ENCODE assay signal across 13 mouse cellular contexts in genomic region chr11:118728797-118729196, GRCm38 (mm10).
DNase-seq lines count a peak whose midpoint lies in the region; ATAC-seq and TF ChIP-seq lines count a peak whose summit lies in the region.
"Had no signal": no experiment of that assay in that cellular context is flagged by ENCODE, and none has a peak within 500 bp of the region (broad histone marks: within the 10 kb centered on the region; RNA-seq: fewer than 3 reads in every experiment).

No protein-coding gene starts in this region.

- H3K4me1 ChIP-seq in forebrain, embryonic 12.5 days: peaks cover 32% of the 10 kb centered on the region
- H3K4me1 ChIP-seq in forebrain, embryonic 15.5 days: peaks cover 23% of the 10 kb centered on the region
- peaks cover 15% of the 10 kb centered on the region for H3K4me1 ChIP-seq in liver, postnatal 0 days (ENCODE audit: insufficient read depth)

- no peak for ATAC-seq in forebrain, embryonic 12.5 days (ENCODE audit: low FRiP score)
- no peak for ATAC-seq in forebrain, embryonic 15.5 days (replicated peaks)
- no peak for ATAC-seq in liver, postnatal 0 days
- ATAC-seq: activated CD4-positive, CD25-positive, alpha-beta regulatory T cell, adult 4 months had no signal

- no peak for TF ChIP-seq EP300 in liver, postnatal 0 days (IDR thresholded peaks at IDR 0.05; ENCODE audit: low read depth)

- no peak for TF ChIP-seq CTCF in liver, postnatal 0 days (IDR thresholded peaks at IDR 0.05; ENCODE audit: low read depth)

- no peak overlapping the region for H3K4me3 ChIP-seq in forebrain, embryonic 12.5 days (replicated peaks)
- H3K4me3 ChIP-seq in forebrain, embryonic 15.5 days: no peak overlapping the region
- no peak overlapping the region for H3K4me3 ChIP-seq in liver, postnatal 0 days (ENCODE audit: low read depth, low read length)

- no peak overlapping the region for H3K4me2 ChIP-seq in forebrain, embryonic 12.5 days
- no peak overlapping the region for H3K4me2 ChIP-seq in forebrain, embryonic 15.5 days (replicated peaks)
- no peak overlapping the region for H3K4me2 ChIP-seq in liver, postnatal 0 days (ENCODE audit: low read depth, low read length)
- H3K4me2 ChIP-seq: liver, embryonic 11.5 days had no signal

- 0 out of 2 replicates have a peak overlapping the region, but pooled peaks have one; percentile 12 for H3K9ac ChIP-seq in forebrain, embryonic 12.5 days
- no peak overlapping the region for H3K9ac ChIP-seq in forebrain, embryonic 15.5 days (replicated peaks)
- H3K9ac ChIP-seq in liver, postnatal 0 days (replicated peaks): no peak overlapping the region

- no peaks in the 10 kb centered on the region for H3K27me3 ChIP-seq in forebrain, embryonic 12.5 days
- no peaks in the 10 kb centered on the region for H3K27me3 ChIP-seq in forebrain, embryonic 15.5 days
- no peaks in the 10 kb centered on the region for H3K27me3 ChIP-seq in liver, postnatal 0 days (ENCODE audit: insufficient read depth, low read length)

- H3K27ac ChIP-seq in forebrain, embryonic 12.5 days: 0 out of 2 replicates have a peak overlapping the region, but pooled peaks have one; percentile 25
- no peak overlapping the region for H3K27ac ChIP-seq in forebrain, embryonic 15.5 days (replicated peaks)
- H3K27ac ChIP-seq in liver, postnatal 0 days (ENCODE audit: low read depth): peak overlapping the region; percentile 29; the same call in 1 of the 2 replicates
- H3K27ac ChIP-seq: macrophage had no signal

- 68% methylated on average over 12 of the region's 12 CpGs for WGBS in forebrain, embryonic 12.5 days
- 62% methylated on average over 12 of the region's 12 CpGs for WGBS in forebrain, embryonic 15.5 days
- 61% methylated on average over 12 of the region's 12 CpGs for WGBS in liver, postnatal 0 days (ENCODE audit: insufficient replicate concordance)

- no peaks in the 10 kb centered on the region for H3K36me3 ChIP-seq in forebrain, embryonic 12.5 days (replicated peaks)
- no peaks in the 10 kb centered on the region for H3K36me3 ChIP-seq in forebrain, embryonic 15.5 days
- H3K36me3 ChIP-seq in liver, postnatal 0 days (replicated peaks; ENCODE audit: insufficient read depth, low read length): no peaks in the 10 kb centered on the region

- DNase-seq in liver, postnatal 0 days: no peak
- DNase-seq in liver: no peak
- peak; percentile 17 for DNase-seq in retina, embryonic 14.5 days (ENCODE audit: low spot score)
- DNase-seq in retina, postnatal 1 day: no peak
- no peak for DNase-seq in left cerebral cortex, postnatal 25 days (ENCODE audit: low spot score in 2 of 2)
- no peak for DNase-seq in left cerebral cortex, postnatal 10 days (ENCODE audit: extremely low spot score in 1 of 2, low spot score in 2 of 2)
- DNase-seq: gastrocnemius, postnatal 25 days; thymus, postnatal 14 days had no signal

- intact Hi-C loops in left cerebral cortex, postnatal 25 days (cut with DNase I): no loop called here
- intact Hi-C loops in left cerebral cortex, postnatal 10 days (cut with DNase I): no loop called here

- H3K9me3 ChIP-seq in forebrain, embryonic 12.5 days: no peaks in the 10 kb centered on the region
- H3K9me3 ChIP-seq in forebrain, embryonic 15.5 days: no peaks in the 10 kb centered on the region
- 0 out of 2 replicates have a peak, but pooled peaks cover 3% of the 10 kb centered on the region for H3K9me3 ChIP-seq in liver, postnatal 0 days (ENCODE audit: low read length)
